Mouse (Mus musculus) effector memory CD4-positive, alpha-beta T cell, adult 5 months (primary cell): ENCODE results near the gene Cntnap4. TPM values are rescaled to one million over a fixed set of nuclear protein-coding genes. Genes with fewer than 3 reads are reported as not detected.

Source experiments
- polyA plus RNA-seq: library from polyadenylated mRNA; unstranded; fragments of 100-300 nt; shearing (Covaris generic); gene quantifications from one replicate; pipeline ENCODE4 v1.2.1, GENCODE M21; 2017

Cntnap4 gene
- polyA plus RNA-seq: not detected

DNA sequence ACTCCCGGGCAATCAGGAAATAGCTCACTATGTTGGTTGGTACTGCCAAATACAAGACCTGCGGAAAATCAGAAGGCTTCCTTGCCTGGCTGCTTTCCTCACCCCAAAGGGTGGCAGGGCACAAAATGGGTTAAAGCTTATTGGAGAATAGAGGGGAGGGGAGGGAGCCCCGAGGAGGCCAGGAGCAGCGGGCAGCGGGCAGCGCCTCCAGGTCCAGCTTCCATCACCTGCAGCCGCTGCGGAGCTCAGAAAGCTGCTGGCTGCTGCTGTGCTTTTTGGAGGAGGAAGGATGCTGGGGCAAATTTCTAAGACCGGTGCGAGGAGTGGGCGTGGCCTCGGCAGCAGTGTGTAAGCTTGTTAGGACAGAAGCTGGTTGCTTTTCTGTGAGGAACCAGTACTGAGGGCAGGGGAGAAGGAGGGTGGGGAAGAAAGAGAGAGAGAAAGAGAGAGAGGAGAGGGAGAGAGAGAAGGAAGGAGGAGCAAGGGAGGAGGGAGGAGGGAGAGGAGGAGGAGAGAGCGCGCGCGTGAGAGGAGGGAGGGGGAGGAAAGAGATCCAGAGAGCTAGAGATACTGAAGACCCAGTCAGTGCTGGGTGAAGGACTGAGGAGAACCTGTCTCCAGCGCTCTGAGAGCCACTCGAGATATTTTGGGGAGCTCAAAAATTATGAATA, at the start of gene Cntnap4:
TSS of gene Cntnap4 (plus strand) at position 573 of the 671 bp plus-strand sequence.

